Mouse (Mus musculus) CD4-positive, CD25-positive, alpha-beta regulatory T cell, adult 2 months (primary cell): Measurements from ENCODE around the gene Endod1.

Experiments used
- DNase-seq: peaks from one replicate; pipeline ENCODE4 v3.0.0-alpha.2; 2012; ENCODE audit warnings: low read depth, low spot score

The Endod1 gene

GRCm38 (mm10) chr9:14335829-14336228, 45.5 kb downstream of the Endod1 start:
- DNase-seq = peak; percentile 35

GRCm38 (mm10) chr9:14316618-14317017, 64.7 kb downstream of the Endod1 start:
- DNase-seq = no peak

GRCm38 (mm10) chr9:14314477-14314876, 66.8 kb downstream of the Endod1 start:
- no peak for DNase-seq

DNA sequence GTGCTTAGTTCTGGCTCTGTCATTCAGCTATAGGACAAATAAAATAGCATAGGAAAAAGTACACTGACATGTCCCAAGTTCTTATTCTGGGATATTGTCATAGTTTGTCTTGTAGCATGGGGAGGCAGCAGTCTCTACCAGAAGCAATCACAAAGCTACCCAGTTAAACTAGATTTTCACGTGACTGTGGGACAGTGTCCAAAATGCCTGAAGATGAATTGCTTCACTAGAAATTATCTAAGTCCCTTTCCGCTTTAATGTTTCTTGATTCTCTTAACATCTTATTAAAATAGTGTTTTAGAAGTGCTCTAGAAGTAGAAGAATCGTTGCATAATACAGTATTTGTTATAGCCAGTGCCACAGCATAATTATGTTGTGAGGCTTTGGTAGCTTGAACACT, 67.3 kb downstream of the Endod1 start:
- DNase-seq = no peak

DNA sequence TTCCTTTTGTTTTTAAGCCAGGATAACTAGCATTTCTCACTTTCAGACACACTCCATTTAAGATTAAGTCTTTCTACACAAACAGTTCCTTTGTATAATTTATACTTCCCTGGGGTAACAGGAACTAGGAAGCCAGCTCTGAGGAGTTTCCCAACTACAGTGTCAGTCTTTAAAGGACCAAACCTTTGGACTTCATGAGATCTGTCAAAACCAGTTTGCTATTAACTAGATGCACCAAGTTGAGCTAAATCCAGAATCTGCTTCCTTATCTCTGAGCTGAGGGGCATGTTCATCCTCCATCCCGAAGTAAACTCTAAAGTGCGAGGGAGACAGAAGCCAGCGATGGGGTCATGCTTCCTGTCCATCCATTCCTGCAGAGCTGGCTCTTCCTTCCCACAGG, 74.0 kb downstream of the Endod1 start:
- no peak for DNase-seq

DNA sequence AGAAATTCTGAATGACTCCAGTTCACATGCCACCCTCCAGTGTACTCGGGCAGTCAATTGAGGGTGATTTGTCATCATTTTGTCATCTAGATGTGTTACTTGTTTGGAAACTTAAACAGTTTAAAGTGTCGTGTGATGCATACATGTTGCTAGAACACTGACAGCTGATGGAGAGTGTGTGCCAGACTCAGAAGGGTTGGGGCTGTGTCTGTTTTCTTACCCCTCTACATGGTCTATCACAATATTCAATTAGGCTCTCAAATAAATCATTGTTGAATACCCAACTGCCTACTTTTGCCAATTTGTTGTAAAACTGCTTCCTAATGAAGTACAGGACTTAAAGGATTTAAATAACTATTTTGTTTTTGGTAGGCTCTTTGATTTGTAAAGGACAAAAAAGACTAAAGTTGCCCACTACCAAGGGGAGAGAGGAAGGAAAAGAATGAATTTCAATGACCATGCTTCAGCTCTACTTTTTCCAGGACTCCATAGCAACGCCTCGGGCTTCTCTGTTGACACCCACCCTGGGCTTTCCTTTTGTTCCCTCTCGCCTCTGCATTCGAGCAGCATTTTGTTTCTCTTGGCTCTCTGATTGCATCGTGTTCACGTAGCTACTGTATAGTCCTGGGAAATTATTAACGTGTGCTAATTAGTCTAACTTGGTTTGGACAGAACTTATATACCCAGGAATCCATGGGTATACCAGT, 76.9 kb downstream of the Endod1 start:
- no peak for DNase-seq
